Mouse (Mus musculus): ENCODE data around the gene Rhov. TPM values are rescaled to one million over a fixed set of nuclear protein-coding genes. Genes with fewer than 3 reads are reported as not detected.

The Rhov gene
- polyA plus RNA-seq, 1 experiment from 2014 or later = 2.3 TPM

Other genes starting within 250 kb of the Rhov start
- 20.9 and 21.0 TPM in 2 replicates for gene Ccdc32, start 241.9 kb downstream of the Rhov start, polyA plus RNA-seq (2014; fragmentation: Nextera tagmentation; extraction: Ambion mirVana)
- 4.7 and 4.8 TPM in 2 replicates for gene Rpusd2, start 236.5 kb downstream of the Rhov start, polyA plus RNA-seq (2014; fragmentation: Nextera tagmentation; extraction: Ambion mirVana)
- gene Knl1, start 224.2 kb downstream of the Rhov start, polyA plus RNA-seq (2014; fragmentation: Nextera tagmentation; extraction: Ambion mirVana) = 40.5 and 46.5 TPM in 2 replicates
- gene Rad51, start 158.5 kb downstream of the Rhov start, polyA plus RNA-seq (2014; fragmentation: Nextera tagmentation; extraction: Ambion mirVana) = 50.2 and 58.2 TPM in 2 replicates
- 33.6 and 38.9 TPM in 2 replicates for gene Rmdn3, start 114.2 kb downstream of the Rhov start, polyA plus RNA-seq (2014; fragmentation: Nextera tagmentation; extraction: Ambion mirVana)
- gene Gchfr, start 103.5 kb downstream of the Rhov start, polyA plus RNA-seq (2014; fragmentation: Nextera tagmentation; extraction: Ambion mirVana) = 11.7 and 12.0 TPM in 2 replicates
- gene Gm14137, start 96.8 kb downstream of the Rhov start, polyA plus RNA-seq (2014; fragmentation: Nextera tagmentation; extraction: Ambion mirVana) = 0.13 and 0.30 TPM in 2 replicates
- gene Zfyve19, start 62.7 kb downstream of the Rhov start, polyA plus RNA-seq (2014; fragmentation: Nextera tagmentation; extraction: Ambion mirVana) = 44.2 and 63.2 TPM in 2 replicates
- 17.8 and 20.5 TPM in 2 replicates for gene Dnajc17, start 62.5 kb downstream of the Rhov start, polyA plus RNA-seq (2014; fragmentation: Nextera tagmentation; extraction: Ambion mirVana)
- gene Ppp1r14d, start 41.4 kb downstream of the Rhov start, polyA plus RNA-seq (2014; fragmentation: Nextera tagmentation; extraction: Ambion mirVana) = 3.0 and 3.9 TPM in 2 replicates
- 71.3 and 81.9 TPM in 2 replicates for gene Spint1, start 33.9 kb downstream of the Rhov start, polyA plus RNA-seq (2014; fragmentation: Nextera tagmentation; extraction: Ambion mirVana)
- 14.1 and 14.8 TPM in 2 replicates for gene Vps18, start 17.5 kb upstream of the Rhov start, polyA plus RNA-seq (2014; fragmentation: Nextera tagmentation; extraction: Ambion mirVana)
- gene Dll4, start 54.5 kb upstream of the Rhov start, polyA plus RNA-seq (2014; fragmentation: Nextera tagmentation; extraction: Ambion mirVana) = 6.9 and 7.1 TPM in 2 replicates
- gene Chac1, start 80.0 kb upstream of the Rhov start, polyA plus RNA-seq (2014; fragmentation: Nextera tagmentation; extraction: Ambion mirVana) = 1.6 and 1.7 TPM in 2 replicates
- 7.0 and 8.3 TPM in 2 replicates for gene Ino80, start 206.4 kb upstream of the Rhov start, polyA plus RNA-seq (2014; fragmentation: Nextera tagmentation; extraction: Ambion mirVana)